Mouse (Mus musculus): Measurements from ENCODE around the gene Lmcd1.
A peak's percentile ranks its signal among the peaks of the same experiment; 100 is the strongest.
"Not testable (repeated sequence)": the region's sequence is repeated elsewhere in the genome, so short reads cannot be mapped to it uniquely, and the experiment has no call there.

The Lmcd1 gene

DNA sequence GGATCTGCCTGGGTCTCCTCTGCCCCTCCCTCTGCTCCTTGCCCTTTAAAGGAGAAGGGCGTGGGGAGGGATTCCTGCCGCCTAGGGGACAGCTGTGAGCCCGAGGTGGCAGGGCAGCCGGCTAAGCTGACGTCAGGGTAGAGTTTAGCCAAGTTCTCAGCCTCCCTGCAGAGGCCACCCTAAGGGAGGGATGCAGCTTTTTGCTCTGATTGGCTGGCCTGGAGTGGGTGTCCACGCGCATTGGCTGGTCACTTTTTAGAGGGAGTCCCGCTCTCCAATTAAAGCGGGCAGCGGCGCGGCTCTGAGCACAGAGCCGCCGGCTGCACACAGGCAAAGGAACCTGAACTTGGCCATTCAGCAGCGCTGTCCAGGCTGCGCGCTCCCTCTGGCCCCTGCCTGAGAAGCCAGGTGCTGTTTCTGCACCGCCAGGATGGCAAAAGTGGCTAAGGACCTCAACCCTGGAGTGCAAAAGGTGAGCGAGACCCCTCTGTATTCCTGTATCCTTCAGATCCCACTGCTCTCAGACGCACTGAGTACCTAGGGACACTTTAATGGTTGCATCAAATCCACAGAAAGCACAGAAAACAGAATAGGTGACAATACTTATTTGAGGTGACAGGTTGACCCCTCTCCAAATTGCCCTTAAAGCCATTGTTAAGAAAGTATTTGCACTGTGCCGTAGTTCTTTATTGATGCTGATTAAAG is at the start of gene Lmcd1:
Gene Lmcd1 (plus strand): TSS at position 258 of the 705 bp plus-strand sequence.
- peak; percentile 58 to 75 for DNase-seq (ENCODE audit: low spot score in 2 of 2)

DNA sequence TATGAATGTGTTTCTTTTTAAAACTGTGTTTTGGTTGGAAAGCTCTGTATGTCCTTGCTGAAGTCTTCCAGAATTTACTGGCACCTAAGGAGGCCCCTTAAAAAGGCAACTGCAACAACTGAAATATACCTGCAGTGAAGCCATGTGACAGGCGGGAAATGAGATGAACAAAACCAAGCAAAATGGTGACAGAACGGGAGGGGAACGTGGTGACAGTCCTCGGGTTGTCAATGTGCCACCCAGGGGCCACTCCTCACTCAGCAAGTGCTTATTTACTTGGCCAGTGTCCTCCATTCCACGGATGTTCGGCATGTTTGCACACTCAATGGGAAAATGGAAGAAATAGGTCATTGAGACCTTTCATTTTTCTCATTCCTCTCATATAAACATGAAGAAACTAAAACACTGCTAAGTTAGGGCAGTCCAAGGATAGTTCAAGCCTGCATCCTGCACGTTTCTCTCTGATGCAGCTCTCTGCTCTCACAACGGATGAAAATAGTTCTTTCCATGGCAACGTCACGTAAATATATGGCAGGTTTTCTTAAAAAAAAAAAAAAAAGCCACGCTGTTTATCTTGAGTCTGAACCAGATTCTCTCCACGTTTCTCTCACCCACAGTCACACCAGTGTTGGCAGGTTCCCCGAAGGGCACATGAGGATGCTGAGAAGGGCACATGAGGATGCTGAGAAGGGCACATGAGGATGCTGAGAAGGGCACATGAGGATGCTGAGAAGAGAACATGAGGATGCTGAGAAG is 49.5 kb upstream of the Lmcd1 start:
- peak; percentile 25 to 30 for DNase-seq (ENCODE audit: low spot score in 2 of 2)

GRCm38 (mm10) chr6:112236775-112237174 is 36.8 kb upstream of the Lmcd1 start:
- peak; percentile 23 to 63 for DNase-seq (ENCODE audit: low spot score in 2 of 2)

DNA sequence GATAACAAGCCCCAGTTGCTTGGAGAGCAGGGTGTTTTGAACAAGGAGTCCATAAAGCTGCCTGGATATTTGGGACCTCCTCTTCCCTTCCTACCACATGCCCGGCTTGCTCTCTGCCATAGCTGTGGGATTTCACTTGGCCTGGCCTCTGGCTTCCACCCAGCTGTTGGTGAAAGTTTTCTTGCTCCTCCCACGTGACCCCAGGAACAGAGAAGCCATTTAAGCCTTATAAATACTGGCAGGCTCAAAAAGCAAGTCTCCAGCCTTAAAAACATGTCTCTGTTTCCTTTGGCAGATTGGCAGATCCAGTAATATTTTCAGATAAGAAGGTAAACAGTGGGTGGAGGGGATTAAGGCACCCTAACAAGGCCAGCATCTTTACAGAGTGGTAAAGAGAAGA is 31.3 kb upstream of the Lmcd1 start:
- DNase-seq (ENCODE audit: low spot score in 2 of 2), result no peak

- DNase-seq (ENCODE audit: low spot score in 2 of 2), result peak in 1 of 2 experiments; percentile 47
Measured at GRCm38 (mm10) chr6:112245639-112246038, 27.9 kb upstream of the Lmcd1 start.

DNA sequence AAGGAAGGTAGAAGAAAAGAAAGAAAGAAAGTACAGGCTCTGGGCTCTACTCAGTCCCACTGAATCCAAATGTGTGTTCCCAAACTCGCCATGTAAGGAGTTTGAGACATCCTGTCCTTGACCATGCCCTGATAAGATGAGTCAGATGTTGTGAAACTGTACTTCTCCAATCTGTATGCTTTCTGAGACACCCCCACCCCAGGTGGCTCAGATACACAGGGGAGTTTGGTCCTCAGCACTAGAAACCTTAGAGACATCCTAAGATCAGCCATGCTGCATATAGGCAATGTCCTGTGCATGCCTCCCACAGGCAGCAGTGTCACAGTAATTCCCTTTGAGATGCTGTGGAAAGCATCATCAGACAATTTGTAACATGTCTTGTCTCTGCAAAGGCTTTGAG is 26.9 kb upstream of the Lmcd1 start:
- DNase-seq (ENCODE audit: low spot score in 2 of 2), result no peak

- not testable (repeated sequence) for DNase-seq (ENCODE audit: low spot score in 2 of 2)
Measured at GRCm38 (mm10) chr6:112253943-112254342, 19.6 kb upstream of the Lmcd1 start.

DNA sequence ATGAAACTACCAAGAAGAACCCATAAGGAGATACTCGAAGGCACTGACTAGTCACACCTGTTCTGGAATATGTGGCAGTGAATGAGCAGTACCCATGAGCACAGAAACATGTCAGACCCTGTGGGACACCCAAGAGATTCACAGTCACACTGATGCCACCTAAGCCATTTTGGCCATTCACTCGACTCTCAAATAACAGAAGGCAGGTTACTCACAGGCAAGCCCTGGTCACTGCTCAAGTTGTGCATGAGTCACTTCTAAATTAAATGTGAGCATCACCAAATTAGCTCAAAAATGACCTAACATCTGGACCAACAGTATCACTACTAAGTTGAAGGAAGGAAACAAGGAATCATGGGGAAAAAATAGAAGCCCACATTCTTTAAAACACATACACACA is 18.6 kb upstream of the Lmcd1 start:
- no peak for DNase-seq (ENCODE audit: low spot score in 2 of 2)

GRCm38 (mm10) chr6:112255388-112256225 is 18.0 kb upstream of the Lmcd1 start:
- DNase-seq (ENCODE audit: low spot score in 2 of 2), result no peak

DNA sequence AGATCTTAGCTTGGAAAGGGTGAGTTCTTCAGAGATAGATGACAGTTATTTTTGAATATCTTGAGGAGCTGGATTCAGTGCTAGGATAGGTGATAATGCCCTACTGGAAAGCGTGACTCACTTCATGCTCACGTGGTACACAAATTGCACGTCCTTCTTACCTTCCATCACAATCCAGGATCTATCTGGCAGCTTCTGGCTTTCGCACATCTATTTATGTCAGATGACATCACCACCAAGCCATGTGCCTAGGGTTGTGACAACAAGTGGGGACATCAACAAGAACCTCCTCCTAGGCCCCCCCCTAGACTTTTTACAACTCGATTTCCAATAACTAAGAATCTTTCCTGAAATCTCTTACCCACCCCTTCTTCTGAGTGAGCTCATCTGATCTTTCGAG is 17.0 kb upstream of the Lmcd1 start:
- DNase-seq (ENCODE audit: low spot score in 2 of 2), result no peak

DNA sequence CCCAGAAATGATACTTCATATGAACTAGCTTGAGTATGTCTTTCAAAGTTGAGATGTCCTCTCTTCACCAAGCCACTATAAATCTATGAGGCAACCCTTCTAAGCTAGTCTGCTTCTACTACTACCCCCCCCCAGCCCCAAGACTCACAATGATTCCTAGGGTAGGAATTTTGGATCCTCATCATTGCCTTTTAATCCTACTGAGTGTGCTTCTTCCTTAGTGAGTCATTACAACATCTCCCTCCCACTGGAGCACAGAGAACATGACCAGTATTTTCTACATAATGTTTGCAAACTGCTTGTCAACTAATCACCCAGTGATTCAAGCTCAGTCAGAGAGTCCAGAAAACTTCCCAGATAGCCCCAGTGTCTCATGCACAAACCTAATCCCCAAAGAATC is 12.5 kb upstream of the Lmcd1 start:
- no peak for DNase-seq (ENCODE audit: low spot score in 2 of 2)

DNA sequence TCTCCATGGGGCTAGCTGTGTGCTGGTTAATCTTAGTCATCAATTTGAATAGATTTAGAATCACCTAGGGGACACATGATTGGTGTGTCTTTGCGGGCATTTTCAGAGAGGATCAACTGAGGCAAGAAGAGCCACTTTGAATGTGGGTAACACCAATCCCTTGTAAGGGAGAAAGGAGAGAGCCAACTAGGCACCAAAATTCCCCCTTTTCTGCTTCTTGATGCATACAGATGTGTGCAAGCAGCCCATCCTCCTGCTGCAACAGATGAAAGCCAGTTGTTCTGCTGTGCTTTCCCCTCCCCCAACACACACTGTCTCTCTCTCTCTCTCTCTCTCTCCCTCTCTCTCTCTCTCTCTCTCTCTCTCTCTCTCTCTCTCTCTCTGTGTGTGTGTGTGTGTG is 9.2 kb upstream of the Lmcd1 start:
- no peak for DNase-seq (ENCODE audit: low spot score in 2 of 2)

GRCm38 (mm10) chr6:112266631-112267030 is 6.9 kb upstream of the Lmcd1 start:
- DNase-seq (ENCODE audit: low spot score in 2 of 2), result peak; percentile 39 to 68

GRCm38 (mm10) chr6:112267661-112268357 is 5.7 kb upstream of the Lmcd1 start:
- DNase-seq (ENCODE audit: low spot score in 2 of 2), result no peak

DNA sequence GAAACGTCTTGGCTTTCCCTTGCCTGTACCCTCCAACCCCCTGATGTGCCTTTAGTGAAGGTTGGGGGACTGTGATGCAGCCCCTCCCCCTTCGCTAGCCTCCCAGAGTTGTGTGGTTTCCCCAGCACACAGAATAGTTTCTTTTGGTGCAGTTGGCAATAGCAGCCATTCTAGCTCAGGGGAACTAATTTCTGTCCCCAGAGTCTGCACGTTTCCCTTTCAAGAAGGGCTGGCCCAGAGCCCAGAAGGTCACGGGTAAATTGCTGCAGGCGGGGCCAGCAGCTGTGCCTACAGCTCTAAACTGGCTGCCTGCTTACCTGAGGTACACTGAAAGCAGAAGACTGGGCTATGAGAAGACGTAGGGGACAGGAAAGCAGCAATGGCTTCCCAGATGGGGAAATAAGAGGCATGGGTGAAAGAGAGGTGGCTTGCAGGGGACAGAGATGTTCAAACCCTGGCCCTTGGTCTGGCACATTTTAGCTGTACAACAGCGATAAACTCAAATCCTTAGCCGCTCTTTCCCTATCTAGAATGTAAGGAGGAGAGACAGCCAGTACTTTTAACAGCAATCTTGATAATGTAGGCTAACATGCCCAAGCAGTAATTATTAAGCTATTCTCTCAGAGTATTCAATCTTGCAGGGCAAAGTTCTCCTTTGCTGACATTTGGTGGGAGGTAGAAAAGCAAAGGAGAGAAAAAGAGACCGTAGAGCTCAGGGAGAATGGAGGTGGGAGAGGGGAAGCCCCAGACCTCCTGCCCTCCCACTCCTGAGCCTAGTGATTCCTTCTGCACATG is 900 bp downstream of the Lmcd1 start:
- peak; percentile 28 to 54 for DNase-seq (ENCODE audit: low spot score in 2 of 2)

DNA sequence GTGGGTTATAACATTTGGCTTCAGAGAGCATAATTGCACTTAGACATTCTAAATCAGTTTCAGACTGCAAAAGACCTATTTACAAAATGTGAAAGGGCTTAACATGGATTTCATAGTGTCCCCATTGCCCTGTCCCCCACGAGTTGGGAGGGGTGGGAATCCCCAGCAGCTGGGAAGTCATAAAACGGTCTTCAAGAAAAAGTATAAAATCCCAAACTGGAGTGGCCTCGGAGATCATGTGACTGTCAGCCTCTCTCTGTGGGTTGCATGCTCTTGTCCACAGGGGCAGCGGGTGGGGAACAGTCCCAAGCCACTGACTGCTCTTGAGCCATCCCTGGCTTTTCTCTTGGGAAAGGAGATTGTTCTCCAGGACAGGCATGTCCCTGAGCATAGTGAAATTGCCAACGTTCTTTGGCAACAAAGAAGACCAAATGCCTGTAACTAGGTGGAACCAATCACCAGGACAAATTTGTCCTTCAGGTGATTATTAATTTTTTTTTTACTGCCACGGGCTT is 2.2 kb downstream of the Lmcd1 start:
- DNase-seq (ENCODE audit: low spot score in 2 of 2), result no peak

DNA sequence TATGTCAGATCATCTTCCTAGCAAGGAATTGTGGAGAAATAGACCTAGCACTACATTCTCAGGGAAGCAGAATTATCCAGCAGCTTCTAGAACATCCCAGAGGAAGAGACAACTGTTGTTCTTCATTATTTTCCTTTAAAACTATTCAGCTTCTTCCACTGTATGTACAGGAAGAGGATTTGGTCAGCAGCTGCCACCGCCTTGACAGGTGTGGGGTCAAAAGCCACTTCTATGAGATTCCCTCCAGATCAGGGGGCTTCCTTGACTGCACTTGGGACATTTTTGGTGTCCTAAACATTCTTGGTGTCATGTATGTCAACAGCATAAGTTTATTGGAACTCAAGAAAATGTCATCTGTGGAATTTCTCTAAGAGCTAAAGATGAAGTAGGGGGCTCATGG is 5.2 kb downstream of the Lmcd1 start:
- no peak for DNase-seq (ENCODE audit: low spot score in 2 of 2)

GRCm38 (mm10) chr6:112280161-112280560 is 6.6 kb downstream of the Lmcd1 start:
- DNase-seq (ENCODE audit: low spot score in 2 of 2), result no peak

DNA sequence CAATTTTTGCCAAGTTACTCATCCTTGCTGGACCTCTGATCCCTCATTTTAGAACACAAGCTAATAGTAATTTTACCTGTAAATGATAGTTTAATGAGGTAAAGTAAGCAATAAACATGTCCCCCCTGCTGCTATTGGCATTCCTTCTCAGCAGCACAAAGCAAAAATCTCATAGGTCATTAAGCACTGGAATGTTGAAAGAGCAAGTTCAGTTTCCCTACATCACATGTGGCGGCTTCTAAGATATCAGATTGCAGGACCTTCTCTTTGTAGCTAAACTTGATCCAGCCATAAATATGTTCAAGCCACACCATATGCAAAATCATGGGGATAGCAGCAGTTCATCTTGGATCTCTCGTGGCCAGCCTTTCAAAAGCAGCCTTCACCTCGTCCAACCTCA is 7.4 kb downstream of the Lmcd1 start:
- DNase-seq (ENCODE audit: low spot score in 2 of 2), result no peak

DNA sequence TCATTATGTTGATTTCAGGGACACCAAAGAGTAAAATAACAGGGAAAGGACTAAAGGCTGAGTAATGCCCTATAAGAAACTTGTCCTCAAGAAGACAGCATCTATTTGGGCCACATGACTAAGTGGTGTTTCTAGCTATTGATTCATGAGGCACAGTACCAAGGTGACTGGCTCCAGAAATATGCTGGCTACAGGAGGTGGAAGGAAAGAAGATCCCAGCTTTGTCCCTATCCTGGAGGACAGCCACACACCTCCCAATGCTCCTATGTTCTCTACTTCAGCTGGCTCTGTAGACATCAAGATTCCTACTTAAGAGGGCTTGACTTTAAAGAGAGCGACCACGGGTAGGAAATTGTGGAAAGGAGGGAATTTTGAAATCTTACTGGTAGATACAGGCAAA is 8.4 kb downstream of the Lmcd1 start:
- DNase-seq (ENCODE audit: low spot score in 2 of 2), result no peak

GRCm38 (mm10) chr6:112284087-112284486 is 10.5 kb downstream of the Lmcd1 start:
- peak; percentile 25 to 60 for DNase-seq (ENCODE audit: low spot score in 2 of 2)
